Mouse (Mus musculus) embryo, embryonic 11.5 days (tissue): ENCODE measurements around the gene Bmp7.

Experiments
- DNase-seq: peaks from one replicate; pipeline ENCODE4 v3.0.0-alpha.2; 2012; ENCODE audit warnings: low read depth, low spot score

Bmp7 gene

DNA sequence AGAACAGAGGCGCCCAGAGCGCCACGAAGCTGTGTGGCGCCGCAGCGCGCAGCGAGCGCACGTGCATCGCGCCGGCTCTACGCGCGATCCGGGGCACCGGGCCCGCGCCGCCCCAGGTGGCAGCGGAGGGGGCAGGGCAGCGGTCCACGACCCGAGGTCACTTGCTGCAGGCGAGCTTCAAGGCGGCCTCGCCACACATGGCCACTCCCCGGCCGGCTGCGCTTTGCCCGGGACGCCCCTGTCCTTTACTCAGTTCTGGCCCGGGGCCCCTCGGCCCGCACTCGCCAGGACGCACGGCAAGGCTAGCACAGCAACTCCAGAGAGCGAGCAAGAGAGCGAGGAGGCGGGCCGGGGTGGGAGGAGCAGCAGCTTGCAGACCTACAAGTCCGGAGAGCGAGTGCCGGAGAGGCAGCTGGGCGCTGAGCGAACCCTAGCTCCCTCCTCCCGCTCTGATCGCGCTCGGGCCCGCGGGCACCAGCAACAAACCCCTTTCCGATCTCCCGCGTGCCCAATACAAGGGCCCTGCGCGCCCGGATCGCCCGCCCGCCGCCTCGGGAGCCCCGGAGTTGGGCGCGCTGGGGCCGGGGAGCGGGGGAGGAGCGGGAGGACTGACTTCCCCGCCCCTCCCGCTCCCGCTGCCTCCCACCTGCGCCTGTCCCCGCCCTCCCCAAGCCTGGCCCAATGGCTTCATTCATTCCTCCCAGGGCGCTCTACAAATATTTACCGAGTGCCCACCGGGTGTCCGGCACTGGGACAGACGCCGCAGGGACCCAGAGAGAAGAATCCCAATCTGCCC, at the start of gene Bmp7:
Gene Bmp7 (minus strand): TSS at position 319 of the 796 bp plus-strand sequence.
- DNase-seq, result peak; percentile 72

- no peak for DNase-seq
Measured at GRCm38 (mm10) chr2:172982776-172983561, 42.8 kb upstream of the Bmp7 start.

- DNase-seq, result no peak
Measured at GRCm38 (mm10) chr2:172979666-172980345, 39.7 kb upstream of the Bmp7 start.

- DNase-seq, result no peak
Measured at GRCm38 (mm10) chr2:172978131-172978633, 38.1 kb upstream of the Bmp7 start.

DNA sequence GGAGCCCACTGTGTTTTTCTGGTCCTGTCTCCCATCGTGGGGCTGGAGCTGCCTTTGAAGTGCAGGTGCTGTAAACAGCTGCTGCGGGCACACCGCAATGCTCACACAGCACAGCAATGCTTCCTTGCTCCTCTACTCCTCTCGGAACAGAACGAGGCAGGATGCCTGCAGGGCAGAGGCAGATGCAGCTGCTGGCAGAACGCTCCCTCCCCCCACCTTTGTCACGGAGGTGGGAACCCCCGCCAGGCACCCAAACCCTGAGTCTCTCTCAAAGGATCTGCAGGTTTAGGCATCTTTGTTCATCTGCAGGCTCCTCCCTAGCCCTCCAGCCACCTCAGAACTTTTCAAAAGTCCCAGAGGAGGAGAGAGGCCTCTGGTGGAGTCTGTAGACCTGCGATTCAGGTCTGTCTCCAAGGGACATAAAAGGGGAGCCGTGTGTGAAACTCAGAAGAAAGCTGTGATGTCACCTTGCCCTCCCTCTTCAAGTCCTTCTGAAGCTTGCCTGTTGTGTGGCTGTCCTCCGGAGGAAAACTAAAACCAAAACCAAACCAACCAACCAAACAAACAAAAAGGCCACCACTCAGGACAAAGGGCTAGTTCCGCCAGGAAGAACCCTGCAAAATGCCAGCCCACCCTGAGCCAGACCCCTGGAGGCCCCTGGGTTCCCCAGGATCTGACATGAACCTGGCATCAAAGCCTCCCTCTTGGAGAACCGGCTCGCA, 37.4 kb upstream of the Bmp7 start, which contains the start of gene Spo11:
Gene Spo11 (plus strand): TSS at position 292 of the 722 bp plus-strand sequence.
- DNase-seq, result no peak

DNA sequence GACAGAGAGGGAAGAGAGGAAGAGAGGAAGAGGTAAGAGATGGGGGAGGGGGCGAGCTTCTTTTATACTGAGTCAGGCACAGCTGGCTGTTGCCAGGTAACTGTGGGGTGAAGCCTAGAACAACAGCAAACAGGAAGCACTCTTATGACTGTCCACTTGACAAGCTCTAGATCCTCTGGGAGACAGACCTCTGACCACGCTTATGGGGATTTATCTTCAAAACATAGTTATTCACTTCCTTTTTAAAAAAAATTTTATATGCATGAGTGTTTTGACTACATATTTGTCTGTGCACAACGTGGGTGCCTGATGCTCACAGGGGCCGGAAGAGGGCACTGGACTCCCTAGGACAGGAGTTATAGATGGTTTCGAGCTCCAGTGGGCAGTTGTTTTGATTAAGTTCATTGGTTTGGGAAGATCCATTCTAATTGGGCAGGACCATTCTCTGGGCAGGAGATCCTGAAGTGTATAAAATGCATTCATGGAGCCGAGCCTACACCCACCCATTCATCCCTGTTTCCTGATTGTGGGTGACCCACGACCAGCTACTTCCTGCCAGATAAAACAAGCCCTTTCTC, 36.6 kb upstream of the Bmp7 start:
- no peak for DNase-seq

GRCm38 (mm10) chr2:172975159-172975558, 35.0 kb upstream of the Bmp7 start:
- no peak for DNase-seq

DNA sequence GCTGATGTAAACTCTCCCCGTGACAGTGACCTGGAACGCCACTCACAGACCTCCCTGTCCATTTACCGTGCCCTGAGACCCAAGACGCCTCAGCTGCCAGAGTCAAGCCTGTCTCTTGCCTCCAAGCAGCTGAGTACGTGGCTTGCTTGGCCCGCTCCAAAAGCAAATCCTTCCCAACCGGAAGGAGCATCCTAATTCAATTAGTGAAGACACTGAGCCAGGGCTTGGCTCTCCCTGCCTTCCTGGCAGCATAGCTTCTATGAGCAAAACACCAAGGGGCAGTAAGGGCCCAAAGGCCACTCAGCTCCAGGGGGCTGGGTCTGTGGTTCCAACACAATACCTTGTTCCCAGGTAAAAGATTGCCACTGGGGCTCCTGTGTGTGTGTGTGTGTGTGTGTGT, 34.6 kb upstream of the Bmp7 start:
- no peak for DNase-seq

DNA sequence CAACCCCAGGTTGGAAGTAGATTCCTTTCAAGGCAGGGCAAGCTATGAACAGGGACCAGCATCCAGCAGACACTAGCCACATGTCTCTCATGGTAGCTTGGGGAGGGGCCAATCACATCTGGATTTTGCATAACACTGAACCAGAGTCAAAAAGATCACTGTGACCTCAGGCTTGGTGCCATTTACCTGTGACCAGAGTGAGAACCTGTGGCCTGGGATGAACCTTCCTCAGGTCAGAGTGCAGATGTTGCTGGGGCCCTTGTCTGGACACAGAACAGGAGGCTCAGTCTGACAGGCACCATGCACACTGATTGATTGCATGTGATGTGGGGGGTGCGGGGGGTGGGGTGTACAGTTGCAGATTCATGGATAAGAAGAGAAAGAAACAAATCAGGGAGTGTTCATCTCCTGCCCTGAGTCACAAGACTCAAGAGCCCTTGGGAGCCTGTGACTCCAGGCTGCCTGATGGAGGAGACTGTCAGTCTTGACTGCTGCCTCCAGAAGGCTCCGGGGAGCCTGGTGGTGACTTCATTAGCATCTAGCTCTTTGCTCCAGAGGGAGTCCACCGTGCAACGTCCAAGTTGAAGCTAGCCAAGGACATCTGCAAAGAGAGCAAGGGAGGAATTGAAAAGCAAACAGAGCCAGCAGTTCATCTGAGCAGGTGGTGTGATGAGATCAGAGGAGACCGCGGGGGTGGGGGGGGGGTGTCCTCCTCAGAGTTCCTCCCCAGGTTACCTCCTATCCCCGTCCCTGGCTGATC, 33.9 kb upstream of the Bmp7 start:
- DNase-seq, result no peak

GRCm38 (mm10) chr2:172971865-172972264, 31.7 kb upstream of the Bmp7 start:
- DNase-seq, result no peak

- no peak for DNase-seq
Measured at GRCm38 (mm10) chr2:172966480-172966879, 26.4 kb upstream of the Bmp7 start.

DNA sequence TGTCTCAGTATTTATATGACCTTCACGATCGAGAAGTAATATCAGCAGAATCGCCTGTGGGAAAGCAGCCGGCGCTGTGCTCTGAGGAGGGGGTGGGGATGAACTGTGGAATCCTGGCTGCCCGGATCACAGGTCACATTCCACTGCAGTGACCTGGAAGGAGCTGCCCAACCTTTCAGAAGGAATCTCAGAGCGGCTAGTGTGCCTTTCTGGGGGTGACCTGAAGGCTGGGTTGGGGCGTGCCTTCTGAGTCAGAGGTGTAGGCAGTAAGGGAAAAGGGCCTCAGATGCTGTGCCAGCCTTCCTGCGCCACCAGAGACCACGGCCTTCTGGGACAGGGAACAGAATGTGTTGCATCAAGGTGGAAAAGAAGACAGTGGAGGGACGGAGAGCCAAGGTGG, 25.1 kb upstream of the Bmp7 start:
- no peak for DNase-seq

- no peak for DNase-seq
Measured at GRCm38 (mm10) chr2:172961211-172961610, 21.1 kb upstream of the Bmp7 start.

- DNase-seq, result no peak
Measured at GRCm38 (mm10) chr2:172960350-172960749, 20.2 kb upstream of the Bmp7 start.

- DNase-seq, result no peak
Measured at GRCm38 (mm10) chr2:172959006-172959768, 19.1 kb upstream of the Bmp7 start.

DNA sequence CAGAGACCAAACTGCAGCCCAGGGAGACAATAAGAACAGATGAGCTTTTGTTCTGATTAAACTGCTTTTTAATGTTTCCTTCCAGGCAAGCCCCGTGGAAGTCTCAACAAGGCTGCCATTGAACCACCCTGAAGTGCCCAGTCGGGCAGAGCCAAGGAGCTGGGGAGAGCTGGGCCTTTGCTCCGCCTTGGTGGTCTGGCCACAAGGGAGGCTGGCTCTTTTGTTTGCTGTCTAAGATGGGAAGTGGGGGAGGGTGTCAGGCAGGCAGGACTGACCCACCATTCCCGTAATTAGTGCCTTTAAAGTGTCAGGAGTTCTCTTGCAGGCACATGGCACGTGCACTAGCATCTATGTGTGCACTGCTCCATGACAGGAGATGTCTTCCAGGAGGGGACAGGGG, 18.5 kb upstream of the Bmp7 start:
- DNase-seq, result no peak

GRCm38 (mm10) chr2:172951976-172952375, 11.9 kb upstream of the Bmp7 start:
- DNase-seq, result no peak

GRCm38 (mm10) chr2:172950722-172951121, 10.6 kb upstream of the Bmp7 start:
- no peak for DNase-seq

- no peak for DNase-seq
Measured at GRCm38 (mm10) chr2:172950119-172950676, 10.1 kb upstream of the Bmp7 start.
